Mouse (Mus musculus): ENCODE measurements around the gene Inpp5k.

DNA sequence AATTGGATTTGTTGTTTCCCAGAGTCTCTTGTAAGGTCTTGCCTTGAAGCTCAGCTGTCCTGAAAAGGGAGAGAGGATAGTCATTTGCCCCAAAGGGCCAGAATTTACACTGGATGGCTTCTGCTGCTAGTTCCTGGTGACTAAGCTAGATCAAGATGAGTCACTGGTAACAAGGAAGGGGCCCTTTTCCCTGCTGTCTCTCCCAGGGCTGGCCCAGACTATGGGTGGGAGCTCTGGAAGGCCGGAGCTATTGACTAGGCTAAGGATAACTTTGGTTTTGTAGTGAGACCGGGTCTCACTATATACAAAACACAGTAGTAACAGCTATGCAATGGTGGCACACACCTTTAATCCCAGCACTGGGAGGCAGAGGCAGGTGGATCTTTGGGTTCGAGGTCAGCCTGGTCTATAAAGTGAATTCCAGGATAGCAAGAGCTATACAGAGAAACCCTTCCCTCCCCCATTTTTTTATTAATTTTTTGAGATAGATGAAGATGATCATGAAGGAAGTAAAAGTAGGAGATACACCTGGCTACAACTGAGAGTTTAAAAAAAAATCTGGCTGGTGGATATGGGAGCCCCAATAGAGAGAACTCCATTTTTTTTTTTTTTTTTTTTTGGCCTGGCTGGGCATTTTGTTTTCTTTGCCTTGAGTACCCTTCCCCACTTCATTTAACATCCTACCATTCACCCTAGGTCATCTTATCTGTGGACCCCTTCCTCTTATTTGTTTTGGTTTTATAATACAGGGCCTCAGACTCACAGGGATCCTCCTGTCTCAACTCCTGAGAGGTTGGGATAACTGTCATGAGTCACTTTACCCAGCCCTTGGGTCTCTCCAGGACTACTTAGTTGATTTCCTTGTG is 47.3 kb downstream of the Inpp5k start:
- TF ChIP-seq POLR2A (IDR thresholded peaks at IDR 0.05; ENCODE audit: borderline replicate concordance, insufficient read depth, low read length) (no peak), CTCF (IDR thresholded peaks at IDR 0.05; ENCODE audit: borderline replicate concordance, insufficient read depth, low read depth, low read length) (no peak)
